Mouse (Mus musculus): ENCODE data around the gene Isg20. TPM values are rescaled to one million over a fixed set of nuclear protein-coding genes. Genes with fewer than 3 reads are reported as not detected.

Isg20 gene
- polyA plus RNA-seq, 1 experiment: 10.5 TPM

- Histone ChIP-seq H3K36me3 (ENCODE audit: control insufficient read depth, insufficient read depth) (no peaks in the 10 kb centered on the region), H3K4me3 (peak within 1 kb of the TSS; percentile 81), H3K79me2 (ENCODE audit: control insufficient read depth, insufficient read depth) (peaks cover 31% of the 10 kb centered on the region), H3K4me2 (ENCODE audit: low read depth) (peak within 1 kb of the TSS; percentile 93), H3ac (ENCODE audit: control insufficient read depth, insufficient read length) (peak within 1 kb of the TSS; percentile 7), H3K27me3 (ENCODE audit: control insufficient read depth, insufficient read depth, insufficient read length) (no peaks in the 10 kb centered on the region)
- TF ChIP-seq REST (IDR thresholded peaks at IDR 0.05; ENCODE audit: insufficient read depth, insufficient read length): no peak
- peak; percentile 31 for TF ChIP-seq POLR2A (IDR thresholded peaks at IDR 0.05; ENCODE audit: insufficient read length, low read depth)
- TF ChIP-seq TCF3 (IDR thresholded peaks at IDR 0.05; ENCODE audit: insufficient read length, low read depth): no peak
- peak; percentile 3 for TF ChIP-seq SRF (IDR thresholded peaks at IDR 0.05; ENCODE audit: control insufficient read depth, insufficient read length, low read depth)
Observed at GRCm38 (mm10) chr7:78895653-78896333, 17.4 kb upstream of the Isg20 start, which contains the start of gene Aen. Gene Aen, plus strand, starts transcription at chr7:78895854.

- Histone ChIP-seq H3K4me3 (peak overlapping the region; percentile 81), H3K79me2 (ENCODE audit: control insufficient read depth, insufficient read depth) (peaks cover 41% of the 10 kb centered on the region), H3ac (ENCODE audit: control insufficient read depth, insufficient read length) (no peak overlapping the region), H3K27me3 (ENCODE audit: control insufficient read depth, insufficient read depth, insufficient read length) (no peaks in the 10 kb centered on the region), H3K36me3 (ENCODE audit: control insufficient read depth, insufficient read depth) (no peaks in the 10 kb centered on the region), H3K4me2 (ENCODE audit: low read depth) (peak overlapping the region; percentile 88)
- TF ChIP-seq MYOG (IDR thresholded peaks at IDR 0.05; ENCODE audit: control insufficient read depth in 1 of 3, insufficient read depth in 1 of 3, insufficient read length in 2 of 3, low read depth in 2 of 3): no peak
Observed at GRCm38 (mm10) chr7:78897567-78897966, 15.7 kb upstream of the Isg20 start.

- H3ac ChIP-seq (ENCODE audit: control insufficient read depth, insufficient read length): no peak overlapping the region
- H3K4me3 ChIP-seq: no peak overlapping the region
- TF ChIP-seq POLR2A (IDR thresholded peaks at IDR 0.05; ENCODE audit: insufficient read length, low read depth) (no peak), E2F4 (IDR thresholded peaks at IDR 0.05; ENCODE audit: insufficient read depth) (no peak), REST (IDR thresholded peaks at IDR 0.05; ENCODE audit: insufficient read depth, insufficient read length) (no peak), USF1 (IDR thresholded peaks at IDR 0.05; ENCODE audit: low read depth) (no peak), TCF12 (IDR thresholded peaks at IDR 0.05; ENCODE audit: insufficient read depth, poor library complexity, severe bottlenecking) (no peak), POLR2AphosphoS2 (IDR thresholded peaks at IDR 0.05; ENCODE audit: insufficient read length, low read depth) (no peak), MYOD1 (IDR thresholded peaks at IDR 0.05; ENCODE audit: control insufficient read depth in 1 of 3, insufficient read length in 2 of 3, low read depth in 2 of 3) (no peak), MAX (IDR thresholded peaks at IDR 0.05; ENCODE audit: low read depth) (no peak), SRF (IDR thresholded peaks at IDR 0.05; ENCODE audit: control insufficient read depth, insufficient read length, low read depth) (no peak), CEBPB (IDR thresholded peaks at IDR 0.05; ENCODE audit: insufficient read depth, poor library complexity, severe bottlenecking) (no peak), MYOG (IDR thresholded peaks at IDR 0.05; ENCODE audit: control insufficient read depth in 1 of 3, insufficient read depth in 1 of 3, insufficient read length in 2 of 3, low read depth in 2 of 3) (no peak), TCF3 (IDR thresholded peaks at IDR 0.05; ENCODE audit: insufficient read length, low read depth) (no peak)
- H3K79me2 ChIP-seq (ENCODE audit: control insufficient read depth, insufficient read depth): peaks cover 39% of the 10 kb centered on the region
- H3K27me3 ChIP-seq (ENCODE audit: control insufficient read depth, insufficient read depth, insufficient read length): no peaks in the 10 kb centered on the region
- peaks cover 17% of the 10 kb centered on the region for H3K36me3 ChIP-seq (ENCODE audit: control insufficient read depth, insufficient read depth)
- H3K4me2 ChIP-seq (ENCODE audit: low read depth): no peak overlapping the region
Observed at GRCm38 (mm10) chr7:78903174-78903870, 9.9 kb upstream of the Isg20 start.

GRCm38 (mm10) chr7:78904175-78904574, 9.0 kb upstream of the Isg20 start:
- H3K79me2 ChIP-seq (ENCODE audit: control insufficient read depth, insufficient read depth): peaks cover 33% of the 10 kb centered on the region
- peak overlapping the region; percentile 4 for H3K4me2 ChIP-seq (ENCODE audit: low read depth)
- TF ChIP-seq MYOG (IDR thresholded peaks at IDR 0.05; ENCODE audit: control insufficient read depth in 1 of 3, insufficient read depth in 1 of 3, insufficient read length in 2 of 3, low read depth in 2 of 3): no peak
- no peak for TF ChIP-seq POLR2A (IDR thresholded peaks at IDR 0.05; ENCODE audit: insufficient read length, low read depth)
- TF ChIP-seq CEBPB (IDR thresholded peaks at IDR 0.05; ENCODE audit: insufficient read depth, poor library complexity, severe bottlenecking): no peak
- TF ChIP-seq SRF (IDR thresholded peaks at IDR 0.05; ENCODE audit: control insufficient read depth, insufficient read length, low read depth): no peak
- TF ChIP-seq MAX (IDR thresholded peaks at IDR 0.05; ENCODE audit: low read depth): no peak
- H3ac ChIP-seq (ENCODE audit: control insufficient read depth, insufficient read length): no peak overlapping the region
- H3K36me3 ChIP-seq (ENCODE audit: control insufficient read depth, insufficient read depth): peaks cover 25% of the 10 kb centered on the region
- no peaks in the 10 kb centered on the region for H3K27me3 ChIP-seq (ENCODE audit: control insufficient read depth, insufficient read depth, insufficient read length)
- no peak overlapping the region for H3K4me3 ChIP-seq

- Histone ChIP-seq H3K79me2 (ENCODE audit: control insufficient read depth, insufficient read depth) (peaks cover 10% of the 10 kb centered on the region), H3K36me3 (ENCODE audit: control insufficient read depth, insufficient read depth) (peaks cover 21% of the 10 kb centered on the region)
- peak; percentile 20 for TF ChIP-seq POLR2AphosphoS2 (IDR thresholded peaks at IDR 0.05; ENCODE audit: insufficient read length, low read depth)
- TF ChIP-seq MYOD1 (IDR thresholded peaks at IDR 0.05; ENCODE audit: control insufficient read depth in 1 of 3, insufficient read length in 2 of 3, low read depth in 2 of 3): no peak
- no peak for TF ChIP-seq SRF (IDR thresholded peaks at IDR 0.05; ENCODE audit: control insufficient read depth, insufficient read length, low read depth)
- no peak for TF ChIP-seq MYOG (IDR thresholded peaks at IDR 0.05; ENCODE audit: control insufficient read depth in 1 of 3, insufficient read depth in 1 of 3, insufficient read length in 2 of 3, low read depth in 2 of 3)
- no peak for TF ChIP-seq MAX (IDR thresholded peaks at IDR 0.05; ENCODE audit: low read depth)
- no peak for TF ChIP-seq POLR2A (IDR thresholded peaks at IDR 0.05; ENCODE audit: insufficient read length, low read depth)
Observed at GRCm38 (mm10) chr7:78909026-78909425, 4.2 kb upstream of the Isg20 start.

More at GRCm38 (mm10) chr7:78909026-78909425, 4.2 kb upstream of the Isg20 start:
- no peak overlapping the region for H3K4me3 ChIP-seq
- no peak overlapping the region for H3ac ChIP-seq (ENCODE audit: control insufficient read depth, insufficient read length)
- no peak overlapping the region for H3K4me2 ChIP-seq (ENCODE audit: low read depth)
- no peaks in the 10 kb centered on the region for H3K27me3 ChIP-seq (ENCODE audit: control insufficient read depth, insufficient read depth, insufficient read length)

All from myocyte (in vitro differentiated cells).